Mouse (Mus musculus) megakaryocyte, embryonic 14.5 days (primary cell): ENCODE data around the gene Ctnna3. TPM values are rescaled to one million over a fixed set of nuclear protein-coding genes. Genes with fewer than 3 reads are reported as not detected.

Experiments used
- H3K27me3 ChIP-seq: replicated peaks from 2 replicates; pipeline ENCODE3; 2012; ENCODE audit warnings: inconsistent platforms
- H3K36me3 ChIP-seq: replicated peaks from 2 replicates; pipeline ENCODE3; 2012; ENCODE audit warnings: low read length, inconsistent platforms, mixed read lengths
- H3K4me1 ChIP-seq: 2 replicates; pipeline ENCODE4 v1.6.1; 2012; ENCODE audit warnings: inconsistent platforms
- H3K4me3 ChIP-seq: replicated peaks from 2 replicates; pipeline ENCODE3; 2012; ENCODE audit warnings: moderate library complexity, mild to moderate bottlenecking, inconsistent platforms
- H3K9me3 ChIP-seq: 2 replicates; pipeline ENCODE4 v1.6.1; 2012; ENCODE audit warnings: inconsistent platforms
- FLI1 ChIP-seq: IDR thresholded peaks from 2 replicates; pipeline ENCODE4 v1.6.1; 2012; ENCODE audit warnings: low read length, inconsistent platforms, mixed read lengths
- GATA1 ChIP-seq: IDR thresholded peaks from 3 replicates; pipeline ENCODE4 v1.6.1; 2012; ENCODE audit warnings: mixed read lengths, low read length, inconsistent platforms, borderline replicate concordance
- polyA plus RNA-seq: library from polyadenylated mRNA; stranded (reverse); fragments of >175 nt; gene quantifications from 2 replicates; pipeline ENCODE4 v1.2.3, GENCODE M21; 2012; ENCODE audit warnings: low replicate concordance; ENCODE audit not compliant: insufficient read depth

Gene Ctnna3
- polyA plus RNA-seq, 1 experiment: not detected

DNA sequence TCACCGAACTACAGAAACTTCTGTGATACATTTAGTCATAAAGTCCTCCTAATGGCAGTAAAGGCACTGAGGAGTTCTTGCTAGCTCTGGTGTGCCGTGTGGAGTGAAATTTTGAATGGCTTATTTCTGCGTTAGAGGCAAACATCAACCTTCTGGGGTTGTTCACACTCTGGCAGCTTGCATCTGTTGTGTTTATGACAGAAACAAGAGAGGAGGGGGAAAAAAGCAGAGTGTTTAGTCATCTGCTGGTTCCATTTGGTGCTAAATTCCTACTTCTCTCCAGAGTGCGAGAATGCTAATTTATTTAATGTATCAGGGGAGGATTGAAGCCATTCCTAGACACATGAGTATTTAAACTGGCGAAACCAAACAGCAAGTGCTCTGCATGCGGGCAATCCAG, 374.0 kb downstream of the Ctnna3 start:
- H3K4me3 ChIP-seq: no peak overlapping the region
- no peaks in the 10 kb centered on the region for H3K4me1 ChIP-seq
- no peak for TF ChIP-seq GATA1
- no peak for TF ChIP-seq FLI1
- peaks cover 48% of the 10 kb centered on the region for H3K9me3 ChIP-seq
- H3K27me3 ChIP-seq: no peaks in the 10 kb centered on the region
- H3K36me3 ChIP-seq: no peaks in the 10 kb centered on the region

DNA sequence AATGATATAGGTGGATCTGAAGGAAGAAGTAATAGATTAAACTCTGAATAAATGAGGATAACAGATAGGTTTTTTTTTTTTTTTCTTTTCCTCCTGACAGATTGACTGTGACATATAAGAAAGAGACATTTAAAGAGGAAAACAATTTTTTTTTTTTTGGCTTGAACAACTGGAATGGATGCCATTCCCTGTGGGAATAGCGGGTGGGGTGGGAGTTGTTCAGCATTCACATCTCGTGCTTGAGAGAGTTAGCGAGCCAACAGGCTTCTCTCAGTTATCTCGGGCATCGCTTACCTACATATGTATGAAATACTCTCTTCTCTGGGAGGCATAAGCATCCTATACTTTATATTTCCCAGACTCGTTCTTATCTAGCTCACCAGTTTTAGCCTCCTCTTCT, 375.7 kb downstream of the Ctnna3 start:
- no peaks in the 10 kb centered on the region for H3K27me3 ChIP-seq
- H3K9me3 ChIP-seq: peaks cover 38% of the 10 kb centered on the region
- no peak overlapping the region for H3K4me3 ChIP-seq
- H3K4me1 ChIP-seq: no peaks in the 10 kb centered on the region
- H3K36me3 ChIP-seq: no peaks in the 10 kb centered on the region
- TF ChIP-seq FLI1 (no peak), GATA1 (no peak)

DNA sequence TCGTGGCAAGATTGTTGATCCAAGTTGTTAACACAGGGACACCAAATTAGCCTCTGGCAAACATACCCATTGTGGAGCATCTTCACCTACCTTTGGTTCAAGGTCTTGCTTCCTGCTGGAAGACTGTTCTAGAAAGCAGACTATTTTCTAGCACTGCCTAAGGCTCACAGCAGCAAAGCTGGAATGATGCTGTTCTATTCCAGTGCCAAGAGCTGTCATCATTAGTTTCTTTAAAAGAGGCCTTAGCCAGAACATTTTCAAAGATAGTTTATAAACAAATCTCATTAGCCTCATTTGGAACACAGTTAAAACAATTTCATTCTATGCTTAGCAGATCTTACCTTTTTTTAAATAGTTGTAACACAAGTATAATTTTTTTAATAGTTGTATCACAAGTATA, 376.4 kb downstream of the Ctnna3 start:
- Histone ChIP-seq H3K27me3 (no peaks in the 10 kb centered on the region), H3K36me3 (no peaks in the 10 kb centered on the region), H3K4me3 (no peak overlapping the region), H3K9me3 (peaks cover 32% of the 10 kb centered on the region), H3K4me1 (no peaks in the 10 kb centered on the region)
- TF ChIP-seq FLI1 (no peak), GATA1 (no peak)

DNA sequence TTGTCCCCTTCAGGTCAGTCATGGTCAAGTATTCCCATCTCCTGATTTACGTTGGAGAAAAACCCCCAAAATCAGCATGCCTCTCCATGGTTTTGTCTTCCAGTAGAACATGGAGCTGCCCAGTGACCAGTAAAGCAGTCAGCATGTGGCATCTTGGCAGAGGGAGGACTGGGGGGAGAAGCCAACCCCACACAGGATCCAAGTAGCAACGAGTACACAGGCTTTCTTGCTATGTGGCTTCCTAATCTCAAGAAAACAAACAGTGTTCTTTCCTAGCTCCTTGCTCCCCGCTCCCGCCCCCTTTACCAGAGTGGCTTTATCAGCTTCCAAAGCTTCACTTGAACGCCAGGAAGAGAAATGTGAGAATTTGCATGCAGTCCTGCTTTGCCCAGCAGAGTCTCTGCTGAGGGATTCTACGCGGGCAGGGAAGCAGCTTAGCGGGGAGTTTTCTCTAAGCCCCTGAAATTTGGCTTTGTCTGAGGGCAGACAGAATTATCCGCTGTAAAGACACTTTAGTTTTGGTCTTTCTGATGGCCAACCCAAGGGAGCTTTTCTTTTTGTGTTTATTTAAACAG, 380.2 kb downstream of the Ctnna3 start:
- TF ChIP-seq GATA1 (no peak), FLI1 (no peak)
- H3K4me1 ChIP-seq: no peaks in the 10 kb centered on the region

DNA sequence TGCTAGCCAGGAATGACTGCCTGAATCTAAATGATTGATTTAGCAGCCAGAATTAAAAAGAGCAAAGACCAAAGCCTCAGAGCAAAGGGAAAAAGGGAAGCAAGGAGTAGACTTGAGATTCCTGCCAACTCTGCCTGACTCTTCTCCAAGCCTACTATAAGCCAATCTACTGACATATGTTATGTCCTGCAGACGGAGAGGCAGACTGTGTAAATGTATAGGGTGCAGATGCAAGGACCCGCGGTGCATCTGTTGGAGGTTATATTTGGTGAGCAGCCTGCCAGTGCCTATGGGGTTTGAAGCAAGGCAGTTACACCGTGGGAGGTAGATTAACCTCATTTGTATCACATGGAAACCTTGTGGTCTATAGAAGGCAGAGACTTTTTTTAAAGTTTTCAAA, 409.1 kb downstream of the Ctnna3 start:
- TF ChIP-seq FLI1 (no peak), GATA1 (no peak)
- Histone ChIP-seq H3K36me3 (no peaks in the 10 kb centered on the region), H3K4me1 (no peaks in the 10 kb centered on the region), H3K9me3 (peaks cover 11% of the 10 kb centered on the region), H3K27me3 (no peaks in the 10 kb centered on the region), H3K4me3 (no peak overlapping the region)

More for the DNA sequence above, 380.2 kb downstream of the Ctnna3 start:
- H3K27me3 ChIP-seq: no peaks in the 10 kb centered on the region
- H3K4me3 ChIP-seq: no peak overlapping the region
- H3K9me3 ChIP-seq: peaks cover 24% of the 10 kb centered on the region
- no peaks in the 10 kb centered on the region for H3K36me3 ChIP-seq

DNA sequence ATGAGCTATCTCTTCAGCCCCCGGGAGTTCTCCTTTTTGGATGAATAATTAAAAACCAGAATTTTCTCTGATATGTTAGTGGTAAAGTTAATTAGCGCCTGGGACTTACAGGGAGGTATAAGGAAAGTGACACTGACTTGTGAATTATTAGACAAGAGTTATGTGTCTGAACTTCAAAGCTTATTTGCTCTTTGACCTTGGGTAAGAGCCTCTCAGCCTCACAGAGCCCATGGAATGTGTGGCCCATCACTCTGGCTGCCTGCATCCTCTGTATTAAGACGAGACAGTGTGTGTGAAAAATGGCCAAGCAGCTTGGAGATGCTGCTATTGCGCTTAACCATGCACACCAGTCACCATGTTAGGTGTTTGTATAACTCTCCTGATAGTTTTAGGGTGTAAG, 422.0 kb downstream of the Ctnna3 start:
- H3K4me1 ChIP-seq: no peaks in the 10 kb centered on the region
- H3K9me3 ChIP-seq: peaks cover 47% of the 10 kb centered on the region
- no peak overlapping the region for H3K4me3 ChIP-seq
- H3K36me3 ChIP-seq: no peaks in the 10 kb centered on the region
- H3K27me3 ChIP-seq: no peaks in the 10 kb centered on the region
- TF ChIP-seq GATA1: no peak
- TF ChIP-seq FLI1: no peak

DNA sequence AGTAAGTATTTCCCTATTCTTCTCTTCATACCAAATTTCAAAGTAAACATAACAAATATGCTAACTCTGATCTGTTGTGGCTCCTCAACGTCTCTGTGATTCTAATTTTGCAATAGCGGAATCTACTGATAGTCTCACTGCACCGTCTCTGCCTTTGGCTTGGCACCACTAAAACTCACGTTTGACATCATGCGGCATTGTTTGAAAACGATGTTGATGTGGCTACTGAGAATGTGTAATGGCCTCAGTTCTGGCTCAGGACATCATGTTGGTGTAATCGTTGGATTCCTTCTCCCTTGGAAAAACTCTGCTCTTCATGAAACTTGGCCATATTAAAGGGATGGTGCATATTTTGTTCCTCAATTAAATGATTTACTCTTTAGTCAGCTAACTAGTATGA, 439.2 kb downstream of the Ctnna3 start:
- H3K27me3 ChIP-seq: no peaks in the 10 kb centered on the region
- TF ChIP-seq GATA1 (no peak), FLI1 (no peak)
- H3K4me3 ChIP-seq: no peak overlapping the region
- no peaks in the 10 kb centered on the region for H3K4me1 ChIP-seq
- H3K36me3 ChIP-seq: no peaks in the 10 kb centered on the region
- H3K9me3 ChIP-seq: peaks cover 11% of the 10 kb centered on the region

DNA sequence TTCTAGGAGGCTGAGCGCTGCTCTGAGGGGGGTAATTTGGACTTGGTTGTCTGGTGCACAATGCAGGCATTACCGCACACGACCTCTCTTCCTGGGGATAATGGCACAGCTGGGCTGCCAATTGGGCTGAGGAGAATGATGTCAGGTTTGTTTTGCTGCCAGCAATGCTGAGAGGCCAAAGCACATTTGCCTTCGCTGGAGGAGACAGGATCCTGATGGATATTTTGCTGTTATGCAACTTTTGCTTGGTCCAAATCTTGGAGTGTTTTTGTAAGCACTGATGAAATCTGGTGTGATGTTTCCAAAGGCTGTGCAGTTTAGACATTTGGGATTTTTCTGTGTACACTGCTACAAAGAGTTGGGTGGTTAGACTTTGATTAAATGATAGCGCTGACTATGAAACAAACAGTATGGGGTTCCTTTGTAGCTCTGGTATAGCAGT, 450.6 kb downstream of the Ctnna3 start:
- Histone ChIP-seq H3K36me3 (no peaks in the 10 kb centered on the region), H3K9me3 (peaks cover 20% of the 10 kb centered on the region), H3K4me1 (no peaks in the 10 kb centered on the region), H3K4me3 (no peak overlapping the region), H3K27me3 (no peaks in the 10 kb centered on the region)
- TF ChIP-seq GATA1: no peak
- no peak for TF ChIP-seq FLI1

DNA sequence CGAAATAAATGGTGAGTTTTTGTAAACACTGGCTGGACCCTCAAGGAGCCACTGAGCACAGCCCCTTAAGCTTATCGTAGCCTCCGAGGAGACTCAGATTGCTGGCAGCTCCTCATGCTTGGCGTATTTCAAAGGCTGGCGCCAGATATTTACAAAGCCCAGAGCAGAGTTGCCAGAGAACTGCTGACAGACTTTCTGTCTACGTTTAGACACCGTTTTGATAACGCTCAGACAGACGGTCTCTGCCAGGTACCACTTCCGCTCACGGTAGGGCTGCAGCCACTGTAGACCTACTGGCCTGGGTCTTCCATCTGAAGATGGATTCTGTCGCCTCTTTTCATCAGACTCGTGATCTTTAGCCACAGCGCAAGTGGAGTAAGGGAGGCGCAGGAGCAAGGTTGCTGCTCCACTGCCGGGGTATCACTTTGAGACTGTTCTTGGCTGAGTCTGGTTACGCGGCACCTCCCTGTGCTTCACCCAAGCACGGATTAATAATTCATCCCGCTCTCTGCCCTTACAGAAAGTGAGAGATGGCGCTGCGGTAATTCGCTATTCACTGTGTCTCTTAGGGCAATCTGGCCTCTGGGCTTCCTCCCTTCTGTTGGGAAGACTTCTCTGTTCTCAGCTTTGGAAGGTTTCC, 456.7 kb downstream of the Ctnna3 start:
- Histone ChIP-seq H3K4me1 (no peaks in the 10 kb centered on the region), H3K36me3 (no peaks in the 10 kb centered on the region), H3K4me3 (no peak overlapping the region), H3K9me3 (peaks cover 32% of the 10 kb centered on the region), H3K27me3 (no peaks in the 10 kb centered on the region)
- no peak for TF ChIP-seq FLI1
- no peak for TF ChIP-seq GATA1

DNA sequence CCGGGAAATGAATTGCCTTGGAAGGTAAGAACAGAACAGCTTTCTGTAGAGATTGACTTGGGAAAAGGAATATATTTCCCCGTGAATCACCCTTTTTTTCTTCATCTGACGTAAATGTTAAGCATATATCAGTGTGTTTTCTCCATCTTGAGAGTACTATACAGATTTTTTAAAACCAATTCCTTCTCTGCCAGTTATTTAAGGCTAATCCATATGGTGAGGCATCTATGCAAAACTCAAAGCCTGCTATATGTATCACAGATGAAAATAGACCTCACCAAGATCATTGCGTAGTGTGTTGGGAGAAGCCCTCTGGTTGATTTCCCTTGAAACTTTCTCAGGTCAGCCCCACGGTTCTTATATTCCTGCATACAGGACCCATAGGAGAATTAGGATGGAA, 464.7 kb downstream of the Ctnna3 start:
- no peaks in the 10 kb centered on the region for H3K4me1 ChIP-seq
- no peaks in the 10 kb centered on the region for H3K27me3 ChIP-seq
- no peak overlapping the region for H3K4me3 ChIP-seq
- TF ChIP-seq FLI1: no peak
- no peak for TF ChIP-seq GATA1
- no peaks in the 10 kb centered on the region for H3K36me3 ChIP-seq
- peaks cover 24% of the 10 kb centered on the region; the same call in 1 of the 2 replicates for H3K9me3 ChIP-seq

DNA sequence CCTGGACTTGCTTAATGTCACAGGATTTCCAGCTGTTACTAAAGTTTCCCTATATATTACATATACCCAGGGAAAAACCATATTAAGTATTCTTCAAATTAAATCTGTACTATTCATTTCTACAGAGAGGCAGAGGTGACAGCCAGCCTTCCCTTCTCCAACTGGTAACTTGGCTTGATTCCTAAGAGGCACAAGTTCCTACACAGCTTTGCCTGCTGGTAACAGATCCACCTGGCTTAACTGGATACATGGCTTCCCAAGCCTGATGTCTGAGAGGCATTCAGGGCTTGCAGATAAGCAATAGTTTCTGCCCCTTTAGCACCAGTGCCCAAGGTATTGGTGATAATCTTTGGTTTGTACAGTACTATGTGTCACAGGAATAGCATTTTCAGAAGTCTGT, 470.0 kb downstream of the Ctnna3 start:
- Histone ChIP-seq H3K9me3 (peaks cover 26% of the 10 kb centered on the region), H3K4me1 (no peaks in the 10 kb centered on the region), H3K4me3 (no peak overlapping the region), H3K27me3 (no peaks in the 10 kb centered on the region), H3K36me3 (no peaks in the 10 kb centered on the region)
- no peak for TF ChIP-seq GATA1
- no peak for TF ChIP-seq FLI1
